Mouse (Mus musculus): ENCODE results near the gene 4931440F15Rik. TPM values are rescaled to one million over a fixed set of nuclear protein-coding genes. Genes with fewer than 3 reads are reported as not detected.

The 4931440F15Rik gene
- total RNA-seq, 2 experiments from 2014 or later = 2.2 to 3.7 TPM

Other genes with a start within 250 kb of the 4931440F15Rik start
- gene Rtn4, start 132.7 kb downstream of the 4931440F15Rik start, total RNA-seq (2021) = 100 to 1,000 TPM; 669 to 679 TPM
- 10 to 100 TPM; 15.2 to 29.4 TPM for gene Eml6, start 200.4 kb upstream of the 4931440F15Rik start, total RNA-seq (2021)